Mouse (Mus musculus): ENCODE measurements at regions not wholly inside any gene's neighbourhood (a gene's known extent, or its start where the extent isn't known, plus 50 kb on each side); places are given as distances from the start of the nearest gene placed in this dataset.

DNA sequence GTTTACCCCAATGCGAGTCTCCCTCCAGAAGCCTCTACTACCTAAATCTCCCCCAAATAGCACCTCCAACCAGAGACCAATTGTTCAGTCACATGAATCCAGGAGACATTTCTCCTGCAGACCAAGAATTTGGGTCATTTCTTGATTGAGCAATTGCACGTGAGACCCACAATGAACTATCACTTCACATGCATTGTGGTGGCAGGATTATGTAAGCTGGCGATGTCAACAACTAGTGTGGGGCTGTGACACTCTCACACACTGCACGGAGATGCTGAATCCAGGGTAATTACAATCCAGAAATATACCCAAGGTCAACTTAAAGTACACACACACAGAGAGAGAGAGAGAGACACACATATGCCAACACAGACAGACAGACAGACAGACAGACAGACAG is 148.5 kb upstream of the Dyrk2 start:
- no peak for DNase-seq (ENCODE audit: low read depth, low spot score)

DNA sequence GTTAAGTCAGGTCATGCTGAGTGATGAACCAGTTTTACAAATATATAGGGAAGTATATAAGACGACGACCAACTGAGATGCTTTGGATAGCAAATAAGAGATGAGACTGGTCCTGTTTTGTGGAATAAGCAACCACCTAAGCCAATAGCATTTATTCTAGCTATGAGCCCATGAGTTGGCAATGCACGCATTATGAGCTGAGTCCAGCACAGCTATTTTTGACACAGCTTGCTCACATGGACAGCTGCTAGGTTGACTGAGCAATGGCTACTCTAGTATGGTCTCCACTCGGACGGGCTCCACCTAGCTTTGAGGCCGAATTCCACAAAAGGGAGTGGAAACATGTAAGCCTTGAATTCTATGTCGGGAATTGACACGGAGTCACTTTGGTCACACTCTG is 146.1 kb upstream of the Dyrk2 start:
- no peak for DNase-seq (ENCODE audit: low read depth, low spot score)

DNA sequence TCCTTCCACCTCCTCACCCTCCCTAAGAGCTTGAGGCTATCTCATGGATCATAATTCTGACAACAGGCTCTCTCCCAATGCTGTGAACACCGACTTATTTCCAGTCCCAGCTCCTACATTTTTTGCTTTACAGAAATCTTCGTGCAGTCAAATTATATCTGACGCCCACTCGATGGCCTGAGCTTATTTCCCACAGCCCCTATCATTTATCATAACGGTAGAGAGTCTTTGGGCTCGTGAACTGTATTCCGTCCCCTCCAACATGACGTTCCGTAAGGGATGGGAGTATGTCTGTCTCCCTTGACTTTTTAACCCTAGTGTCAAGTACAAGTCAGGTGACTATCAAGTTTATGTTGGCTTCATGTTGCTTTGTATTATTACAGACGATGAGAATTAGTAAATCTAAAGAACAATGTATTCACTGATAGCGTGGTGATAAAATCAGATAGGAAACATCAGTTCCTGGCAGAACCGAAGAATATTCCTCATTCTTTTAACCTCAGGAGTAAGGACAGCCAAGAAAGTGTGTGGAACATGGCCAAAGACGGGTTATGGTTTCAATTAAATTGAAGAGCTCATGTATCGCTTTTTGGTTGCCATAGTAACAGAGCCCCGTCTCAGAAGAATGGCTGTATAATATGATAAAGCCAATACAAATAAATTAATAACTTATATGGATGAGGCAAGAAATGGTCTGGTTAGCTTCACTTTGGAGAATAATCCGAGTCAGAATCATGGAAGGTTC is 145.5 kb upstream of the Dyrk2 start:
- no peak for DNase-seq (ENCODE audit: low read depth, low spot score)

DNA sequence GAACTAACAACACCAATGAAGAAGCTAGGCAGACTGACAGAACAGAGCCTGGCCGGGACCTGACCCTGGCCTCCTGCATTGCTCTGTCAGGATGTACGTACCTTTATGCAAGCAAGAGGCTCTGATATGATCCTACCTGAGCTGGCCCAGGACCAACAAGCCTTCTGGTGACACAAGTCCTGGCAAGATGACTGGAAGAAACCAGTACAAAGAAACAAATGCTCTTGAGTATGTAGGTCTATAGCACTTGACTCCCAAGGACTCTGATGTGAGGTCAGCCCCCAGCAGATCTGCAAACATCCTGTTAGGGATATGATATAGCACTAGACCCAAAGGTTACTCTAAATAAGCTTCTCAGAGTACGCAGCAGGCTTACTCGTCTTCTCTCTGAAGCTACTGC is 144.7 kb upstream of the Dyrk2 start:
- DNase-seq (ENCODE audit: low read depth, low spot score), result no peak

DNA sequence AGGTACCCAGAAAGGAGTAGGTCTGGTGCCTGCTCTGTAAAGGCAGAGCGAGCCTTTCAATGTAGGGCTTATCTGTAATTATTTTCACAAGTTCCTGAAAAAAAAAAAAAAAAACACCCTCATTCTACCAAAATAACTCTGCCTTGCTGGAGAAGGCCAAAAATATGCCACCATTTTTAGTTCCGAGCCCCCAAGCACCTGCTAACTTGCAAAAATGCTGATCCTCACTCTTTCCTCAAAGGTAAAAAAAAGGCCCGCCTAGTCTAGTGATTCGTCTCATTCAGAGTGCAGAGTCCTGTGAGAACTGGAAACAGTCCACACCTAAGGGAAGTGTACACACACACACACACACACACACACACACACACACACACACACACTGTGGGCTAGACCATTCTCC is 143.7 kb upstream of the Dyrk2 start:
- no peak for DNase-seq (ENCODE audit: low read depth, low spot score)

DNA sequence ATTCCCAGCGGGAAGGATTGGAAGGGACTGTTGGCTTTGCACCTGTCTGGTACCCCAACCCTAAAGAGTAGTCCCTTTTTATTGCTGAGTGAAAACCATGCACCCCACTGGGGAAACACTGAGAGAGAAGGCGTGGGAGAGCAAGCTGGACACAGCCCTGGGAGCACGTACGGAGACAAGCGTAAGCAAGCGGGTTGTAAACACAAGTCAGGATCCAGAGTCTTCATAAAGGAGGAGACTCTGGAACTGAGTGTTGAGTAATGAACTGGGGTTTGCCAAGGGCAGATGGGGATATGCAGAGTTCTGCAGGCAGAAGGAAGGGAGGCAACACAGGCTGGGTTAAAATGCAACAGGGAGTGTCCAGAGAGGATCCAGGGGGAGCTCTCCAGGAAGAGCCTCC is 141.5 kb upstream of the Dyrk2 start:
- no peak for DNase-seq (ENCODE audit: low read depth, low spot score)

DNA sequence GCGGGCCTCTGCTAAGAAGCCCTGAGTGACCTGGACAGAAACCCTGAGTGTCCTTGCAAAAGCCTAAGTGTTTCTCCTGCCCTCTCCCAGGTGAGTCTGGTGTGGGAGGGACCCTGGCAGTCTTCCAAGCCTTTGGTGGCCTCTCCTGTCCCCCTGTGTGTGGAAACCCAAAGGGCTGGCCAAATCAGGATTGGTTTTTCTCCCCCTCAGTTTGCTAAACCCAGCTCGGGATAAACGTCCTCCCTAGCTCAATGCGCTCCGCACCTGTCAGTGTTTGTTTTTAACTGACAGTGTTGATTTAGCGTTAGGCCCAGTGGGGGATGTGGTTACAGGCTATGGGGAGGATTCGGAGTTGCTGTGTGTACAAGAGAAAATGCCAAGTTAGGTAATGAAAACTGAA is 140.9 kb upstream of the Dyrk2 start:
- no peak for DNase-seq (ENCODE audit: low read depth, low spot score)

DNA sequence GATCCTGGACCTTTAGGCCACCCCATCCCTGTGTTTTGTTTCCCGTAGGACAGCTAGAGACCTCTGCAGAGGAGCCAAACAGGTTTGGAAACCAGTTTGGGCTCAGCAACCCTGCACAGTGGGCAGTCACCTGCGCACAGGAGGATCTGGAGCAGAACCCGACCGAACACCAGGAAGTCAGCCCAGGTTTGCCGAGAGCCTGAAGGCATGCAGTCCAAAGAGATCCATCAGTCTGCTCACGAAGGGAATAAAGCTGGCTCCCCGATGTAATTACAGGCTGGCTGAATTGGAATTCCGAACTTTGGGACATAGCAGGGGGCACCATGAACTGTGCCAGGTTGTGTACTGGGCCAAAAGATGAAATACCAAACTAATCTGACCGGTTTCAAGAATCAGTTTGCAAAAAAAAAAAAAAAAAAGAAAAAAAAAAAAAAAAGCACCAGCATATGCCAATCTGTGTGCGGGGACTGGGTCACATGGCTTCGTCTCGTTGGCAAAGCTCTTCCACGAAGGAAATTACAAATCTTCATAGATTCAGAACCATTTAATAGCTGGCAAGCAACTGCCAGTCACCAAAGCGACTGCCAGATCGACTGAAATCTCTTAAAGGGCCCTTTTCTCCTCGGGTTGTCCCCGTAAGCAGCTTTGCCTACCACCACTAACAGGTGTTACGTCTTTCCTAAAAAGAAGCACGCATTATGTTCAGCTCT is 137.0 kb upstream of the Dyrk2 start:
- DNase-seq (ENCODE audit: low read depth, low spot score), result no peak

DNA sequence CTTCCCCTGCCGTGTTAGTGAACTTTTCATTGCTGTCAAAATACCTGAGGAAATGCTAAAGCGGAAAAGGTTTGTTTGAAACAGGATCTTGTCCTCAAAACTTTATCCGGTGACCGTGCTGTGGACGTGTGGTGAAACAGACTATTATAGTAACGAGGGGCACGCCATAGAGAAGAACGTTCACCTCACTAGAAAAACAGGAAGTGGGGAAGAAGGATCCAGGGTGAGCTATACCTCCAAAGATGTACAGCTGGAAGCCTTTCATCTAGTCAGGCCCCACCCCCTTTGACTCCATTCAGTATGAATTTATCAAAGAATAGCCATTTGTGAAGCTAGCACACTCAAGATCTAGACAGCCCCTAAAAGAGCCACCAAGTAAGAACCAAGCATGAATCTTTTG is 135.5 kb upstream of the Dyrk2 start:
- no peak for DNase-seq (ENCODE audit: low read depth, low spot score)

DNA sequence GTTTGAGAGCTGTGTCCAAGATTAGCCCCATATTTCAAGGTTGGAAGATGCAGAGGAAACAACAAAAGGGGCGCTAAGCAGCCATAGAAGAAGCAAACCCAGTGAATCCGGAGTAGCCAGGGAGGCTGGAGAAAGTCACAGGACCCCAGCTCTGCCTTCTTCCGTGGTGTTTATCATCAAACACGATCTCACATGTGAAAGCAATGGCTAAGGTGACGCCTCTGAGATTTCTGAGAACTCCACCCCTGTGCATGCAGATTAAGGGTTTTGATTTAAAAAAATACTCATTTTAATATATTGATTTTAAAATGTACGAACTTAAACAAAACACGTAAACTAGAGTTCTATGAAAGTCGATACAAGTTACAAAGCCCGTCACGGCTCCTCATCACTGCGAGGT is 134.4 kb upstream of the Dyrk2 start:
- no peak for DNase-seq (ENCODE audit: low read depth, low spot score)

DNA sequence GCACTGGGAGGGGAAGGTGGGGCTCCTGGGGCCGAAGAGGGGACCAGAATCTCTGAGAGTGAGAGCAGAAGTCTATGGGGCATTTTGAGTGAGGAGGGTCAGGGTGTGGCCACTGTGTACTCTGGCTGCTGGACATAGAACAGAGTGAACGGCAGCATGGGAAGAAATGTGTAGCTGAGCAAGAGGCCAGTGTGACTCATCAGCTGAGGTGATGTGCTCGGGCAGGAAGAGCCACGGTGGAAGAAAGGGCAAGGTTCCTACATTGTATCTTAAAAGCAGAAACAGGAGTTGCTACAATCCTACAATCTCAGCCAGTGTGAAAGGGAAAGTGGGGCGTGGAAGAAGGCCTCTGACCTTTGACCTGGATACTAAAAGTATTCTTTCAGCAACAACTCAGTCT is 133.8 kb upstream of the Dyrk2 start:
- DNase-seq (ENCODE audit: low read depth, low spot score), result no peak

DNA sequence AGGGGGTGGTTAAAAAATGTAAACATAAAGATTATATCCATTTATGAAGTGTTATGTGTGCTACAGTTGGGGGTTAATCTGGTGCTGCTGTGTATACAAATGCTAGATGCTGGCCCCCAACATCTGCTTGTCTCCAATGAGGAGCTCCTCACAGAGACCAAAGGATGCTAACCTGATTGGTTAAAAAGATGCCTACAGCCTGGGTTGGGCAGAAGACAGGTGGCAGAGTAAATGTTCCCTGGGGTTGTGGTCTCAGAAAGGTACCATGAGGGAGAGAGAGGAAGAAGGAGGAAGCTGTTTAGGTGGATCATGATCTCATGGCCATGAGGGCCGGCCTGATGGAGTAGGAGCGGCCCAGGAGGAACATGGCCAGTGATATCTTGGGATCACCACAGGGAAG is 133.0 kb upstream of the Dyrk2 start:
- DNase-seq (ENCODE audit: low read depth, low spot score), result no peak

DNA sequence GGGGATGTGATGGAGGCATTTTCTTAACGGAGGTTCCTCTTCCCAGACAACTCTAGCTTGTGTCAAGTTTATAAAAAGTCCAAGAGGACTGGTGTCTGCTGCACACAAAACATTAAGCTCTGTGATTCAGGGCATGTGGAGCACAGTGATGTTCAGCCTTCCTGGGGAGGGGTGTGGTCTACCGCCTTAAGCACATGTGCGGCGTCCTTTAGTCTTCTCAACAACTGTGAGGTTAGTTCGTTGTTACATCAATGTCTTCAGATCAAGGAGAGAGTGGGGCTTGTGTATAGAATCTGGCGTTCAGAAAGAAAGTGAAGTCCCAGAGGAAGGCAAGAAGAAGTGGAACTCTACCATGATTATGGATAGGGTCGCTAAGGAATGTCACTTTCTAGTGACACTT is 131.9 kb upstream of the Dyrk2 start:
- DNase-seq (ENCODE audit: low read depth, low spot score), result no peak

DNA sequence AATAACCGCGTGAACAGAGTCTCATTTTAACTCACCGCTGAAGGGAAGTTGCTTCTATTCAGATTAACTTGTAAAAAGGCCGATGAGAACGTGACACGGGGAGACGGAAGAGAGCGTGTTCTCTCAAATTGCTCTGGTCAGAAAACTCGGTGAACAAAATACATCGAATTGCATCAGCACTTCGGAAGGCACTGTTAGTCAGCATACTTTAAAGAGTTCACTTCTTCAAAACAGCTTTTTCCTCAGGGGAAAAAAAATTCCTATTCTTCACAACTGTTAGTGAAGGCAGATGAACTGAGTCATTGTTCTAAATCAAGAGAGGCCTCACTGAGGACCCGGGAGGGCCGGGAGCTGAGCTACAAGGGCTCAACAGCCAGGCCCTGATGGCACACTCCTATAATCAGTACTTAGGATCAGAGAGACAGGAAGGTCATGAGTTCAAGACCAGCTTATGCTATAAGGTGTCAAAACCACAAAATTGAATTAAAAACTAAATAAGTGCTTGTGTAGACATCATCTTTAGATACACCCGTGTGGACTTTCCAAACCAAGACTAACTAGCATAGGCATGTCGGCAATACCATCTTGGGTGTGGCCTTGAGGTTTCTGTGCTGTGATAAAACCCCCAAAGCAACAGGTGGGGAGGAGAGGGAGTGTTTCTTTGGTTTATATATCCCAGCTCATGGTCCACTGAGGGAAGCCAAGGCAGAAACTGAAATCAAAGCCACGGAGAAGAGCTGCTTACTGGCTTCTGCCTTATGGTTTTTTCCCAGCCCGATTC is 131.2 kb upstream of the Dyrk2 start:
- no peak for DNase-seq (ENCODE audit: low read depth, low spot score)

DNA sequence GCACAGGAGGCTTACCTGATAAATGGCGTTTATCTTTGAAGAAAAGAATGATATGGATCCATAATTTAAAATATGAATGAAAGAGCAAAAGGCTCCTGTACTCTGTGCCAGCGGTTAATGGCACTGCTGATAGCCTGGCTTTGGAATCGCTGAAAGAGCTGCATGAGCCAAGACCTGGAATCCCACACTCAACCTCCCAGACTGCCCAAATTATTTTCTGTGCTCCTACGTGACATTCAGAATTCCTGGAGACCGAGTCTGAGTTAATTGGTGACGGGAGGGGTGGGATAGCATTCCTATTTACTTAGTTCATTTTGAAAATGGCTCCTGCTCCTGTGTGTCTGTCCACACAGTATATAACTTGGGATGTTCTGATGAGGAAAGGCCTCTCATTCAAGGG is 129.0 kb upstream of the Dyrk2 start:
- DNase-seq (ENCODE audit: low read depth, low spot score), result no peak

DNA sequence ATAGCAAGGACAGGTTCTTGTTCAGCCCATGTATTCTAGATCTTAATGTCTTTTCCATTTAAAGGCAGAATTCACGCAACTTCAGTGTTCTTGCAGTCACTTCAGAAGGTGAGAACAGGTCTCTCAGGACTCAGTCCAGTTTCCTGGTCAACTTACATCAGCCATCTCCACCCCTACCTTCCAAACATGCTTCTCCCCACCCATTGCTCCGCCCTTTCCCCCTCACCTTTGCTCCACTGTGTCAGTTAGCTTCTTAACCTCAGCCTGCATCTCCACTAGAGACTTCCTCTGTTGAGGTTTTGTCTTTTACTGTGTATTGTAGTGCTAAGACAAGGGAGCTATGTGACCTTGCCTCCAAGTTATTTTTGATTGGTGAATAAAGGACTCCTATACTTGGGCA is 127.0 kb upstream of the Dyrk2 start:
- DNase-seq (ENCODE audit: low read depth, low spot score), result no peak

DNA sequence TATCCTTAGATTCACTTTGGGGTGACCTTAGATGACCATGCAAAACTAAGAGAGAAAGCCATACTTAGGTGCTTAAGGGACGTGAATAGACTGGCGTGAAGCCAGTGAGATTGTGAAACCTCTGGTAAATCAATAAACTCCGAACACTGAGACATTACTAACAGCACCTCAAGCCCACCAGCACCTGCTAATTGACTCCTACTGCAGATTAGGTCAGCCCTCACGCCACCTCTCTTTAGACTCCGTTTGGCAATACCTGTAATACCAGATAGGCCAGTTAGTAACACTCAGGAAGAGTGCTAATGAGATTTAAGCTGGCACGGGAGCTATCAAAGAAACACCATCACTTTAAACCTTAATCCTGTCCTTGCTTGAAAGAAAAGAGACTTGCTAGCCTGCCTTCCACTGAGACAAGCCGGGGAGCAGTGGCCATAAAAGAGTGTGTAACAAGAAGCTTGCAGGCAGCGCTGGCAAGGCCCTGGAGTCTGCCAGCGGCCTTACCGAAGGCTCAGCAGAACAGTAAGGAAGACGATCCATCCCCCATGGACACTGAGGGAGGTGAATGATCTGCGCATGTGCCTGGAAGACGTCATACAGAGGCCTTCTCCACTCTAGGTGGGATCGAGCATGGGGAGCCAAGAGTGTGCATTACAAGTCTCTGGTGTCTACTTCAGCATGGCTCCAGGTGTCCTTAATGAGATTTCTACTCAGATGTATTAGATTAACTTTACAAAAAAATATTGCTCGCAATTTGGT is 124.0 kb upstream of the Dyrk2 start:
- no peak for DNase-seq (ENCODE audit: low read depth, low spot score)

DNA sequence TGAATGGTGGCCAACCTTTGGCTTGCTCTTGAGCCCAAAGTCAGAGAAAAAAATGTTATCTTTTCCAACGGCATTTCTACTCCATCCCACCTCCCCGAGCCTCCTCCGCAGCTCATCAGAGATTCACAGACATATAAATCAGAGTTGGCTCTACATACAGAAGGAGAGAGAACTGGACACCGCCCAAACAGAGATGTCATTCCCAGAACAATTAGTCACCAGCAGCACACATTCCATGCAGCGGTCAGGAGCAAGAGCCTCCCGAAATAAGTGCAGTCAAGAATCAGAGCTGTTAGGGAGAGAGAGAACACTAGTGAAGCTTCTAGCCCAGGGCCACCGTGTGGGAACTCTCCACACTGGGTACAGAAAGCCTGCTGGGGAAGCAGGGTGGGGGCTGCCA is 121.2 kb upstream of the Dyrk2 start:
- DNase-seq (ENCODE audit: low read depth, low spot score), result no peak

DNA sequence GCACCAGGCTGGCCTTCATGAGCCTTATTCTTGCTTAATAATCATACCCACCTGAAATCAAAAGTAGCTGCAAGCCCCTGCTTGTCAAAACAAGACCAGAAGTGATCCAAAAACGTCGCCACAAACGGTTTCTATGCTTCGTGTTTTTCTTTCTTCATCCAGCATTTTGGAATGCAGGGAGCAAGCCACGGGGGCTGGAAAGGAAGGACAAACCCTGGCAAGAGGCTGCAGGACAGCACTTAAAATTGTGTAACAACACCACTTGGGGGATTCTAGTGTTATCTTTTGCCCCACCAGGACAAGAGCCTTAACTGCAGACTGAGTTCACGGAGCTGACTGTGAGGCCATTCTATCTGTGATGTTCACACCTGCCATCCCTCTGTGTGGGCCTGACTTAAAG is 120.5 kb upstream of the Dyrk2 start:
- no peak for DNase-seq (ENCODE audit: low read depth, low spot score)

DNA sequence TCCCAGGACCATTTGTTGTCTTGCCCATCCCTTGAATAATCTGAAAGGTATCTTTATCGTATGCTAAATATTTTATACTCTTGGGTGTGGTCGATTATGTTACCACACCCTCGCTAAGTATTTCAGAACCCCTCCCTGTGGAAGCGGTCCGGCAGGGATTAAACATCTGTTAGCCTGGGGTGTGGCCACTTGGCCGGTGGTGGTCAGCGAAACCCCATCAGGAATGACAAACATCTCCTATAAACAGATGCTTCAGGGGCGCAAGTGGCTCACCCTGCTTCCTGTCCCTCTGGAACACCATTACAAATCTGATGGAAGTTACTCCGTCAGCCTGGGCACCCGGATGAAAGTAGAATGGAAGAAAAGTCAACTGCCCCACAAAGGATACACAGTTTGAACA is 119.8 kb upstream of the Dyrk2 start:
- peak; percentile 12 for DNase-seq (ENCODE audit: low read depth, low spot score)

DNA sequence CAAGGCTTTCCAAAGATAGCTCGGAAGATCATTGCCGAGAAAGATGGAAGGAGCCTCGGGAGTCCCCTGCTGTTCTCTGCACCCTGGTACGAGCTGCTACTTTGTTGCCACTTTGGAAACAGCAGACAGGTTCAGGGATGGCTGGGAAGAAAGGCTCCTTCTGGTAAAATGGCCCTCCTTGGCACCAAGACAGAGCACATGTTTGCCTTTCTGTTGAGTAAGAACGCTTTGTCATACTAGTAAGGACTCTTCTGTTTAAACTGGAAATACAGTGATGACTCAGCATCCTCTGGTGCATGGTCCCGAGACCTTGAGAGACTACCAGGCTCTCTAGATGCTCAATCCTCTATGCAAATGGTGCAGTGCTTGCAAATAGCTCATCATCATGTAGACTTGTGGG is 118.2 kb upstream of the Dyrk2 start:
- no peak for DNase-seq (ENCODE audit: low read depth, low spot score)

DNA sequence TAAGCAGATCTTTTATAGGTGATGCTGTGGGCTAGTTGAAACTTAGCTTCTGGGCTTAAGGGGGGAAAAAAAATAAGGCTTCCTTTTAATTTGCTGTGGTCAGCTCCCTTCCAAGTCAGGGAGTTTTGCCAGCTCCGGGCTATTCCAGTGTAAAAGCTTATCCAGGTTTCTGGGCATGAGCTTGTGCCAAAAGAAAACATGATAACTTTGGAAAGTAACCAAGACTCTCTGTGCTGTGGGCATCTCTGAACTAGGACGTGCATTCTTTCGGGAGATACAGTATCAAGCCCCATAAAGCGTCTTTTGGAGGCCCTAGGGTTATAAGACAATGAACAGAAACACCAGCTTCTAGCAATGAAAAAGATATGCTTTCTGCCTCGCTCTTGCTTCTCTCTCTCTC is 114.6 kb upstream of the Dyrk2 start:
- no peak for DNase-seq (ENCODE audit: low read depth, low spot score)
